Mouse (Mus musculus) ES-Bruce4 (cell line): ENCODE measurements around the gene Calhm3. TPM values are rescaled to one million over a fixed set of nuclear protein-coding genes. Genes with fewer than 3 reads are reported as not detected.

Experiments used
- H3K27ac ChIP-seq: 2 replicates; pipeline ENCODE4 v1.5.1; 2012; ENCODE audit warnings: low read length, inconsistent platforms; ENCODE audit not compliant: insufficient read depth
- H3K27me3 ChIP-seq: 2 replicates; pipeline ENCODE4 v1.6.1; 2012; ENCODE audit warnings: mild to moderate bottlenecking, low read length, inconsistent platforms; ENCODE audit not compliant: control insufficient read depth, poor library complexity, insufficient read depth, severe bottlenecking
- H3K36me3 ChIP-seq: 2 replicates; pipeline ENCODE4 v1.6.1; 2012; ENCODE audit warnings: inconsistent platforms, mild to moderate bottlenecking, low read length, moderate library complexity; ENCODE audit not compliant: control insufficient read depth, poor library complexity, insufficient read depth, severe bottlenecking
- H3K4me1 ChIP-seq: one replicate; pipeline ENCODE4 v1.8.1; 2011; ENCODE audit warnings: low read length; ENCODE audit not compliant: control insufficient read depth, insufficient read depth
- H3K4me3 ChIP-seq: 2 replicates; pipeline ENCODE4 v1.5.1; 2011; ENCODE audit warnings: low read depth, mild to moderate bottlenecking, low read length
- H3K9ac ChIP-seq: 2 replicates; pipeline ENCODE4 v1.6.1; 2012; ENCODE audit warnings: low read depth, mild to moderate bottlenecking, inconsistent platforms; ENCODE audit not compliant: poor library complexity, severe bottlenecking
- H3K9me3 ChIP-seq: replicated peaks from 2 replicates; pipeline ENCODE4 v1.6.1; 2012; ENCODE audit warnings: mild to moderate bottlenecking, low read length, inconsistent platforms; ENCODE audit not compliant: control insufficient read depth, poor library complexity, insufficient read depth, severe bottlenecking
- CTCF ChIP-seq: IDR thresholded peaks from one replicate; pipeline ENCODE4 v1.8.1; 2011; ENCODE audit warnings: low read depth, low read length
- EP300 ChIP-seq: IDR thresholded peaks from 2 replicates; pipeline ENCODE4 v1.6.1; 2011; ENCODE audit warnings: low read depth, low read length; ENCODE audit not compliant: insufficient read depth
- POLR2A ChIP-seq: IDR thresholded peaks from one replicate; pipeline ENCODE4 v1.8.1; 2011; ENCODE audit warnings: low read length; ENCODE audit not compliant: insufficient read depth
- polyA plus RNA-seq: library from polyadenylated mRNA; stranded (reverse); fragments of >200 nt; gene quantifications from 2 replicates; pipeline ENCODE4 v1.2.4, GENCODE M21; 2011; ENCODE audit warnings: low read depth; ENCODE audit not compliant: missing spikeins, insufficient read depth, insufficient read length

Gene Calhm3
- polyA plus RNA-seq, 1 experiment, result not detected

GRCm38 (mm10) chr19:47161669-47162068, 4.1 kb upstream of the Calhm3 start:
- no peaks in the 10 kb centered on the region for H3K36me3 ChIP-seq
- no peak overlapping the region for H3K27ac ChIP-seq
- no peak overlapping the region for H3K9ac ChIP-seq
- H3K4me1 ChIP-seq, result no peaks in the 10 kb centered on the region
- no peaks in the 10 kb centered on the region for H3K27me3 ChIP-seq
- H3K9me3 ChIP-seq, result no peaks in the 10 kb centered on the region
- H3K4me3 ChIP-seq, result no peak overlapping the region
- TF ChIP-seq EP300 (no peak), POLR2A (no peak), CTCF (no peak)

GRCm38 (mm10) chr19:47153767-47154166, 3.8 kb downstream of the Calhm3 start:
- no peaks in the 10 kb centered on the region for H3K36me3 ChIP-seq
- H3K9me3 ChIP-seq, result no peaks in the 10 kb centered on the region
- no peak overlapping the region for H3K27ac ChIP-seq
- H3K4me3 ChIP-seq, result no peak overlapping the region
- H3K27me3 ChIP-seq, result no peaks in the 10 kb centered on the region
- H3K4me1 ChIP-seq, result no peaks in the 10 kb centered on the region
- H3K9ac ChIP-seq, result no peak overlapping the region
- TF ChIP-seq EP300 (no peak), CTCF (no peak), POLR2A (no peak)

- Histone ChIP-seq H3K27me3 (no peaks in the 10 kb centered on the region), H3K4me3 (no peak overlapping the region), H3K36me3 (no peaks in the 10 kb centered on the region), H3K27ac (no peak overlapping the region), H3K9me3 (no peaks in the 10 kb centered on the region), H3K4me1 (peaks cover 2% of the 10 kb centered on the region), H3K9ac (no peak overlapping the region)
- TF ChIP-seq CTCF, result no peak
- TF ChIP-seq EP300, result no peak
- no peak for TF ChIP-seq POLR2A
Observed at GRCm38 (mm10) chr19:47152062-47152369, 5.5 kb downstream of the Calhm3 start.

GRCm38 (mm10) chr19:47151332-47152061, 6.1 kb downstream of the Calhm3 start:
- no peak overlapping the region for H3K4me3 ChIP-seq

GRCm38 (mm10) chr19:47149854-47150253, 7.7 kb downstream of the Calhm3 start:
- H3K27me3 ChIP-seq, result no peaks in the 10 kb centered on the region
- H3K27ac ChIP-seq, result no peak overlapping the region
- TF ChIP-seq EP300 (peak; percentile 84), CTCF (no peak), POLR2A (no peak)
- H3K4me3 ChIP-seq, result no peak overlapping the region
- H3K4me1 ChIP-seq, result peaks cover 2% of the 10 kb centered on the region
- no peak overlapping the region for H3K9ac ChIP-seq
- no peaks in the 10 kb centered on the region for H3K36me3 ChIP-seq
- no peaks in the 10 kb centered on the region for H3K9me3 ChIP-seq

More at GRCm38 (mm10) chr19:47151332-47152061, 6.1 kb downstream of the Calhm3 start:
- Histone ChIP-seq H3K9ac (no peak overlapping the region), H3K9me3 (no peaks in the 10 kb centered on the region), H3K36me3 (no peaks in the 10 kb centered on the region), H3K27me3 (no peaks in the 10 kb centered on the region), H3K27ac (no peak overlapping the region), H3K4me1 (peaks cover 2% of the 10 kb centered on the region)
- TF ChIP-seq EP300 (no peak), POLR2A (no peak)

GRCm38 (mm10) chr19:47148267-47148847, 9.2 kb downstream of the Calhm3 start:
- TF ChIP-seq EP300 (no peak), POLR2A (no peak), CTCF (no peak)
- H3K4me3 ChIP-seq, result no peak overlapping the region
- H3K27ac ChIP-seq, result no peak overlapping the region
- H3K9ac ChIP-seq, result no peak overlapping the region
- H3K36me3 ChIP-seq, result no peaks in the 10 kb centered on the region
- H3K27me3 ChIP-seq, result no peaks in the 10 kb centered on the region
- no peaks in the 10 kb centered on the region for H3K9me3 ChIP-seq
- H3K4me1 ChIP-seq, result peaks cover 2% of the 10 kb centered on the region
